Mouse (Mus musculus) heart, postnatal 36 days (tissue): ENCODE results near the gene Hoxd12. TPM values are rescaled to one million over a fixed set of nuclear protein-coding genes. Genes with fewer than 3 reads are reported as not detected.

Experiments used
- DNase-seq, 2 experiments: peaks; one replicate each; pipeline ENCODE4 v3.0.0; 2021 to 2022
- intact Hi-C: fragments of 180-260 bp; cut with DNase I; formaldehyde crosslinking; loops from one replicate; pipeline ENCODE4 v1.15.1; 2025
- total RNA-seq, 2 experiments: library from RNA; stranded (reverse); gene quantifications; 2 replicates each; pipeline ENCODE4 v1.2.3; 2021

Hoxd12 gene
- total RNA-seq, 2 experiments from 2014 or later: not detected

DNA sequence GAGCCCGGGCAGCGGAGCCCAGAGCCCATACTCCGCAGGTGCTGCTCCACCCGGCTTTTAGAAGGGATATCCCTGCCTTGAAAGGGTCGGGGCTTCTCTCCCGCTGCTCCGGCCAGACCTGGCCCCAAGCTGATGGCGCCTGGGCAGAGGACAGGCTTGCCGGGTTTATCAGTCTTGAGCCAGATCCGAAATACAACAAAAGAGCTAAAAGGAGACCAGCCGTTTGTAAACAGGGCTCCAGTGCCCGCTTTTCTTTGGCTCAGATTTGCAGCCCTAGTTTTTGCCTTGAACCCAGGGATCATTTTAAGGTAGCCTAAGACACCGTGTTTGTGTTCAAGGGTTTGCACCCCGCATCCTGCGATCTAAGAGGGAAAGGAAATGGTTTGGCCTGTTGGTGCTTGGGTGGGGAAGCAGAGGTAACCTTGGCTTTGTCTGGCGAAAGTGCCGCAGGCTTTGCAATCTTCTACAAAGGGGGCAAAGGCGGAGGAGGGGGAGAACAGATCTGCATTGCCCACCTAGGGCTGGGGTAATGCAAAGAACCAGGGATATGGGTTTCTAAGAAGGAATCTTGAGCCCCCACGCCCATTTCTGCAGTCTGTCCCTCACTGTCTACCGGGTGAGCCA lies 18.1 kb downstream of the Hoxd12 start:
- intact Hi-C loops: loop anchor here (10.0 kb wide), 1 partner anchor 1418 kb away; the partner anchor contains the start of gene Sp9
- DNase-seq: no peak

DNA sequence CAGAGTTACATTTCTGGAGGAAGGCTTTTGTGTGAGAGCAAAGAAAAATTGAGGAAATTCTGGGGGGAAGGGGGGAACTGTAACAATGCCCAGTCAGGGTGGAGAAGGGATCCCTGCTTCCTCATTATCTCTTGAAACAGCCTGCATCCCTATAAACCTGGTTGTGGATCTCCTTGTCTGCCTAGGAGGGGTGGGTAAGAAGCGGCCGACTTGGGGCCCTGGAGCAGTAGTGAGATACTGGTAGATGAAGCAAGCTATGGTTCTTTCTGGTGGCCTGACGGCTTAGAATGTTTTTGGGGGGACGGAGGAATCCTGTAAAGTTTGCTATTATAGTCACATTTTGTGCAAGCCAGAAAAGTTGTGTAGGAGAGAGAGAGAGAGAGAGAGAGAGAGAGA lies 18.6 kb downstream of the Hoxd12 start:
- intact Hi-C loops: loop anchor here (10.0 kb wide), 1 partner anchor 1419 kb away; the partner anchor contains the start of gene Sp9
- DNase-seq: no peak

GRCm38 (mm10) chr2:74694066-74694465 lies 19.3 kb downstream of the Hoxd12 start:
- intact Hi-C loops: loop anchor here (10.0 kb wide), 1 partner anchor 1419 kb away; the partner anchor contains the start of gene Sp9
- no peak for DNase-seq

DNA sequence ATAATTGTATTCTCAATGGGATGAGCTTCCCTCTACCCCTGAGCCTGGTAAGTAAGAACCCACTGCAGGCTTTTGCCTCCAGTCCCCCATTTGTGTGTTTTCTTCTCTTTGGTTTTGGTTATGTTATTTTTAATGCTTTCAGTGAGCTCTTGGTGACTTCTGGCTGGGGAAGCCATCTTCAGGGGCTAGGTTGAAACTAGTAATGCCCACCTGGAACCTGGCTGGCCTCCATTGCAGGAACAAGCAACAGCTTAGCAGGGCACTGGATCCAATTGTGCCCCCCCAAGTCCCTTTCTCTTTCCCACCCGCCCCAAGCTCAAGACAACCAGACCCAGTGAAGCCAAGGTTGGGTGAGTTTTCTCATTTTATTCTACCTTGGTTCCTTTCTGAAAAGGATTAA lies 20.6 kb downstream of the Hoxd12 start:
- intact Hi-C loops: loop anchor here (10.0 kb wide), 1 partner anchor 1421 kb away; the partner anchor contains the start of gene Sp9
- DNase-seq: no peak

DNA sequence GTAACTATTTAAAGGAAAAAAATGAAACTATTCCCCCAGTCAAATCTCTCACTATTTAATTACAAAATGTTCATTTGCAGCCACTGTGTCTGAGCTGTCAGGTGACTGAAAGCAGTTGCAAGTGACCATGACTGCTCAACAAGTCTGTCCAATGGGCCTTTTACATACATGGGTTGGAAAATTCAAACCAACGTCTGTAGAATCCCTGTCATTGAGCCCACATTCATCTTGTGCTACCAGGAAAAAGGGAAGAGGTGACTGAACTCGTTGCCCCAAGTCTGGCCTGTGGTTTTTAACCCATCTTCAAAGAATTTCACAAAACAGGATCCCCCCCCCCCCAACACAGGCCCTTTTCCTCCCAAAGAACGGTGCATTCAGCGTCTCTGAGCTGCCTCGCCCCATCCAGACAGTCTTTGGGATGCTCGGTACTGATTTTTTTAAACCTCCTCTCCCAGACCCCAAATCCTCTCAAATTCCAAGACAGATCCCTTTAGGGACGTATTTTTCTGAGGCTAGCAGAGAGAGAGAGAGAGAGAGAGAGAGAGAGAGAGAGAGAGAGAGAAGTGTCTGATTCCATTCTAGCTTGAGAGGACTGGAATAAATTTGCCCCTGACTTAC lies 21.1 kb downstream of the Hoxd12 start:
- intact Hi-C loops: loop anchor here (10.0 kb wide), 1 partner anchor 1421 kb away; the partner anchor contains the start of gene Sp9

DNA sequence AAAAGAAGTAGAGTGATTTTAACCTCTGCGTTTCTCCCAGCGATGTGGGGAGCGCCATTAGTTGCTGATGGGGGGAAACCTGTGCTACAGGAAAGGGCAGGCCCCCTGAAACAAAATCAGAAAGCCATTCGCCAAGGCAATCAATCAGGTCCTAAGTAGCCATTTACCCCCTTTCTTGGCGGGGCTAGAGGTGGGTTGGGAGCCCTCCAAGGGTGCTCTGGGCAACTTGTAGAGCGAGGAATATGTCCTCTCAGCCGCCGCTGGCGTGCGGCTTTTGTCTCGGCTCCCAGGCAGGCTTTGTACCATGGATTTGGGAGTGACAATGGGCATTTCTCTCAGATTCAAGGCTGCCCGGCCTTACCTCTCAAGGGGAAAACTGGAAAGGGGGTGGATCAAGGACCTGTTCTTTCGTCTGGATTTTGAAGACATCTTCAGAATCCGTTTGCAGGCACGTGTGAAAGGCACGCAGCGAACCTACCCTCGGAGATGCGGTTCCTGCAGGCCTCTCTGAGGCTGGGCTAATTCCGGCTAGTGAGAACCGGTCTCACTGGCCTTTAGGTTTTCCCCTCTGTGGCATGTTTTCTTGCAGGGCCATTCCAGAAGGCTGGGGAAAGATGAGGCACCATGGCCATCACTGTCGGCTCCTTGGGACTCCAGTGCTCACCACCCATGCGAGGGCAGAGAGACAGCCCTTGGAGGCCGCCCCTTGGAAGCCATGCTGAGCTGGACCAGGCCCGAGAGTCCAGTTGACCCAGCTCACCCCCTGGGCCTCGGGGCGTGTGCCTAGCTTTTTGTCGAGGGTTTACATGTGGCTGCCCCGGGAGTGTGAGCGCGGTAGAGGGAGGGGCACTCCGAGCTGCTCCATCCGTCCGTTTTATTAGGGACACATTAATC lies 21.9 kb downstream of the Hoxd12 start:
- intact Hi-C loops: loop anchor here (10.0 kb wide), 1 partner anchor 1422 kb away; the partner anchor contains the start of gene Sp9
- DNase-seq: no peak

More for the DNA sequence above, 21.1 kb downstream of the Hoxd12 start:
- no peak for DNase-seq

- intact Hi-C loops: loop anchor here (10.0 kb wide), 1 partner anchor 1423 kb away; the partner anchor contains the start of gene Sp9
- DNase-seq: no peak
These were observed 22.8 kb downstream of the Hoxd12 start, which contains the start of gene Hoxd9 for GRCm38 (mm10) chr2:74697567-74698121. Gene Hoxd9, plus strand, starts transcription at chr2:74697727.

DNA sequence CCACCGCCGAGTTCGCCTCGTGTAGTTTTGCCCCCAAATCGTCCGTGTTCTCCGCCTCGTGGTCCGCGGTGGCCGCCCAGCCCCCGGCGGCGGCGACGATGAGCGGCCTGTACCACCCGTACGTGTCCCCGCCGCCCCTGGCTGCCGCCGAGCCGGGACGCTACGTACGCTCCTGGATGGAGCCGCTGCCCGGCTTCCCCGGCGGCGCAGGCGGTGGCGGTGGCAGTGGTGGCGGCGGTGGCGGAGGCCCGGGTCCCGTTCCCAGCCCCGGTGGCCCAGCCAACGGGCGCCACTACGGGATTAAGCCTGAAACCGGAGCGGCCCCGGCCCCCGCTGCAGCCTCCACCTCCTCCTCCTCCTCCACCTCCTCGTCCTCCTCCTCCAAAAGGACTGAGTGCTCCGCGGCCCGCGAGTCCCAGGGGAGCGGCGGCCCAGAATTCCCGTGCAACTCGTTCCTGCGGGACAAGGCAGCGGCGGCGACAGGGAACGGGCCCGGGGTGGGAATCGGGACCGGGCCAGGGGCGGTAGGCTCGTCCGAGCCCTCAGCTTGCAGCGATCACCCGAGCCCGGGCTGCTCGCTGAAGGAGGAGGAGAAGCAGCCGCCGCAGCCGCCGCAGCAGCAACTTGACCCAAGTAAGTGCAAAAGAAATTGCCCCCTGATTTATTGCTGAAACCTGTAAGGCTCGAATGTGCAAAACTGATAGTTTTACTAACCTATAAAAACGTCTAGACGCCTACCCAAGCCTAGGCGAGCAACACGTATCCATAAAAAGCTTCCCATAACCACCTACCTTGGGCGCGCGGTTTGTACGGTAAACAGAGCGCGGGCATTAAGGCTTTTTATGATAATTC lies 23.6 kb downstream of the Hoxd12 start:
- no peak for DNase-seq
- intact Hi-C loops: loop anchor here (10.0 kb wide), 1 partner anchor 1424 kb away; the partner anchor contains the start of gene Sp9

DNA sequence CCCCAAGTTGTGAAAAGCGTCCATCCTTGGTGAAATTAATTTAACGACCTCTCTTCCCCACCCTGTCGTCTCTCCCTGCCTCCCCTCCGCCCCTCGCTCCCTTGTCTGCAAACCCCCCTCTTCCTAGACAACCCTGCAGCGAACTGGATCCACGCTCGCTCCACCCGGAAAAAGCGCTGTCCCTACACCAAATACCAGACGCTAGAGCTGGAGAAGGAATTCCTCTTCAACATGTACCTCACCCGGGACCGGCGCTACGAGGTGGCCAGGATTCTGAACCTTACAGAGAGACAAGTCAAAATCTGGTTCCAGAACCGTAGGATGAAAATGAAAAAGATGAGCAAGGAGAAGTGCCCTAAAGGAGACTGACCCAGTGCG lies 24.2 kb downstream of the Hoxd12 start:
- no peak for DNase-seq
- intact Hi-C loops: loop anchor here (10.0 kb wide), 1 partner anchor 1424 kb away; the partner anchor contains the start of gene Sp9

DNA sequence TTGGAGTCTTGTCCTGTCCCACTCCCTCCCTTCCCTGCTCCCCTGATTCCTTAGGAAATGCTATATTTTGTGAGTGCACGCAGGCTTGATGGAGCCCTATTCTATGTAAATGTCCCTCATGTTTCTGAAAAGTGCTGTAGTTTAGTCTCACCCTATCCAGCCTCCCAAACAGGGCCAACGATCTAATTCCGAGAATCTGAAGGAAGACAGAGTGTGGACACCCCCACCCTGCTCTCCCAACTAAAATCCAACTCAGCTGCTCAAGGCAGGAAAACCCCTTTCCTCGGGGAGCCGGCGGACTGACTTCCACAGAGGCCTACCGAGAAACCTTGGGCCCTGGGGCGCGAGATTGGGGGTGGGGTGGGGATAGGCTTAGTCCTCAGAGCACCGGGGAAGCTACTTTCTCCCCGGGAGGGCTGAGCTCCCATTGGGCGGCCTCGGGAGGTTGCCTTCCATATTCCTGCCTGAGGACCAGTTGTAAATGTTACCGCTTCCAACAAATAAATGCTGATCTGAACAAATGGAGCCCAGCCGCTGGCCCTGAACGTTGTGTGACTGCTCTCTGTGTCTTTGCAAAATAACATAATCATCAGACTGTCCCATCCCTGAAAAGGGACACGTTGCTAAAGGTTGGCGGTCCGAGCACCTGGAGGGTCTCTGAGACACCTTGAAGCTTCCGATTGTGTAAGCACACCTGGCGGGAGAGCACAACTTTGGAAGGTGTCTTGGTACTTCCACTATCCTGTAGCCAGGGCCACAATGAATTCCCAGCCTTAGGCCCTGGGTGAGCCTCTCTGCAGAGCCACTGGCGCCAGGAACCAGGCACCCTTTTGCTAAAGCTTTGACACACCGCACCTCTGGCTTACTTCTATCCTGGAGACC lies 25.1 kb downstream of the Hoxd12 start:
- no peak for DNase-seq
- intact Hi-C loops: loop anchor here (5.0 to 10.0 kb wide), 5 partner anchors 262 to 1425 kb away; partner anchors contain the start of gene Sp9

- no peak for DNase-seq
- intact Hi-C loops: loop anchor here (5.0 to 10.0 kb wide), 4 partner anchors 262 to 1084 kb away; no protein-coding TSS in a partner anchor
These were observed 25.8 kb downstream of the Hoxd12 start for GRCm38 (mm10) chr2:74700546-74701112.

DNA sequence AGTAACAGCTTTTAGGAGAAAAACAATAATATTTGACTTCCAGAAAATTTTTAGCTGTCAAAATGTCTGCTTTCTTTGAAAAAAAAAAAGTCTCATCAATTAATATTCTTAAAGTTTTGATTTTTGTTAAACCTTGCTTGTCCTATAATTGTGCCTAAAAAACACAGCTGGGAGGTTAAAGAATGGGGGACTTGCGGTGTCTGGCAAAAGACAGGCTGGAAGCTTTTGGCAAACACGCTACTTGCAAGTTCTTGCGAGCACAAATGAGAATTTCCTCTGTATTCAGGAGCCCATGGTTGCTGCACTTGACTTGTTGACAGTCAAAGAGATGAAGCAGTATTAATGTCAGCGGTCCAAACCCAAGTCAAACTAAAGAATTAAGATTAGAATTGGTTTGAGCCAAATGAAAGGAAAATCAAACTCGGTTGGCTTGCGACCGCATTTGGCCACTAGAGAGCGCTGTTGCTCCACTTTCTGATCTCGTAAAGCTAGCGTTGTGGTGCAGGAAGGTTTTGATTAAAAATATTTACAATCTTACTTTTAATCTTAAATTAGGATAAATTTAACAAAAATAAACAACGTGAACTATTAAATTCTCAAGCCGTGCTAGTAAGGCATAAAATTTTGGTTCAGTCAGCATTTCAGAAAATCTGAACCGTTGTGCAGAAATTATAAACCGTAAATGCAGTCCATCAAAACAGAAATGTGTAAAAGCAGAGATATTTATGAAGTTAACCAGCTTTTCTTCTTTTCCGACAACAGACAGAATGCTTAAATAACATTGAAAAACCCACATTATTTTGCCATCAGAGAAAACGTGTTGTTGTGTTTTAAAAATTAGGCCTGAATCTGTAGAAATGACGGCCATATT lies 27.4 kb downstream of the Hoxd12 start:
- intact Hi-C loops: loop anchor here (1.0 to 10.0 kb wide), 8 partner anchors 260 to 1083 kb away; no protein-coding TSS in a partner anchor
- DNase-seq: peak; percentile 83 to 87

- DNase-seq: no peak
- intact Hi-C loops: loop anchor here (1.0 to 10.0 kb wide), 8 partner anchors 259 to 1082 kb away; no protein-coding TSS in a partner anchor
These were observed 28.0 kb downstream of the Hoxd12 start for GRCm38 (mm10) chr2:74702820-74703219.

- DNase-seq: no peak
- intact Hi-C loops: loop anchor here (2.0 to 10.0 kb wide), 5 partner anchors 259 to 1081 kb away; no protein-coding TSS in a partner anchor
These were observed 28.5 kb downstream of the Hoxd12 start for GRCm38 (mm10) chr2:74703317-74703716.

GRCm38 (mm10) chr2:74703720-74704392 lies 29.0 kb downstream of the Hoxd12 start:
- no peak for DNase-seq
- intact Hi-C loops: loop anchor here (2.0 to 10.0 kb wide), 5 partner anchors 258 to 1081 kb away; no protein-coding TSS in a partner anchor
